Mouse (Mus musculus) megakaryocyte progenitor cell, adult 5-6 weeks (primary cell): Measurements from ENCODE around the gene Abcd2. TPM values are rescaled to one million over a fixed set of nuclear protein-coding genes. Genes with fewer than 3 reads are reported as not detected.

Source experiments
- ATAC-seq: replicated peaks from 2 replicates; pipeline ENCODE4 v1.8.0; 2016; ENCODE audit warnings: mild to moderate bottlenecking, moderate TSS enrichment, inconsistent platforms; ENCODE audit not compliant: poor library complexity
- total RNA-seq, 2 experiments: library from RNA; stranded (forward) in 1 of 2; stranded (reverse) in 1 of 2; fragments of 157-497, 149-512 nt in 1 of 2; fragments of 200-1000 nt in 1 of 2; gene quantifications; 2 replicates each; pipeline versions ENCODE4 v1.2.3 to v1.2.4; 2015 to 2017

Abcd2 gene
- total RNA-seq, 2 experiments from 2014 or later: 31.1 to 43.8 TPM

GRCm38 (mm10) chr15:91163454-91163853, 28.1 kb downstream of the Abcd2 start:
- no peak for ATAC-seq

GRCm38 (mm10) chr15:91161153-91161552, 30.4 kb downstream of the Abcd2 start:
- no peak for ATAC-seq

- ATAC-seq: no peak
Measured at GRCm38 (mm10) chr15:91153311-91153710, 38.3 kb downstream of the Abcd2 start.

GRCm38 (mm10) chr15:91152592-91152991, 39.0 kb downstream of the Abcd2 start:
- no peak for ATAC-seq

GRCm38 (mm10) chr15:91124584-91124983, 67.0 kb downstream of the Abcd2 start:
- ATAC-seq: no peak

- no peak for ATAC-seq
Measured at GRCm38 (mm10) chr15:91112555-91113209, 78.9 kb downstream of the Abcd2 start.

- ATAC-seq: no peak
Measured at GRCm38 (mm10) chr15:91108102-91108659, 83.4 kb downstream of the Abcd2 start.

- no peak for ATAC-seq
Measured at GRCm38 (mm10) chr15:91104934-91105333, 86.7 kb downstream of the Abcd2 start.

GRCm38 (mm10) chr15:91104276-91104675, 87.3 kb downstream of the Abcd2 start:
- ATAC-seq: no peak

GRCm38 (mm10) chr15:91103814-91104213, 87.8 kb downstream of the Abcd2 start:
- ATAC-seq: no peak

GRCm38 (mm10) chr15:91103305-91103704, 88.3 kb downstream of the Abcd2 start:
- no peak for ATAC-seq

GRCm38 (mm10) chr15:91096606-91097005, 95.0 kb downstream of the Abcd2 start:
- ATAC-seq: no peak

Other genes with a start within 250 kb of the Abcd2 start
- 0.10 and 0.17 TPM in 2 replicates for gene Kif21a, start 141.9 kb downstream of the Abcd2 start, total RNA-seq (2015)
- 1.1 and 1.8 TPM in 2 replicates for gene Kif21a, start 141.9 kb downstream of the Abcd2 start, total RNA-seq (2017)
- not detected in 2 replicates for gene CN725425, start 7.7 kb upstream of the Abcd2 start, total RNA-seq (2015)
- gene CN725425, start 7.7 kb upstream of the Abcd2 start, total RNA-seq (2017): not detected in 2 replicates